Mouse (Mus musculus): ENCODE results near the gene Nr6a1.

Nr6a1 gene

DNA sequence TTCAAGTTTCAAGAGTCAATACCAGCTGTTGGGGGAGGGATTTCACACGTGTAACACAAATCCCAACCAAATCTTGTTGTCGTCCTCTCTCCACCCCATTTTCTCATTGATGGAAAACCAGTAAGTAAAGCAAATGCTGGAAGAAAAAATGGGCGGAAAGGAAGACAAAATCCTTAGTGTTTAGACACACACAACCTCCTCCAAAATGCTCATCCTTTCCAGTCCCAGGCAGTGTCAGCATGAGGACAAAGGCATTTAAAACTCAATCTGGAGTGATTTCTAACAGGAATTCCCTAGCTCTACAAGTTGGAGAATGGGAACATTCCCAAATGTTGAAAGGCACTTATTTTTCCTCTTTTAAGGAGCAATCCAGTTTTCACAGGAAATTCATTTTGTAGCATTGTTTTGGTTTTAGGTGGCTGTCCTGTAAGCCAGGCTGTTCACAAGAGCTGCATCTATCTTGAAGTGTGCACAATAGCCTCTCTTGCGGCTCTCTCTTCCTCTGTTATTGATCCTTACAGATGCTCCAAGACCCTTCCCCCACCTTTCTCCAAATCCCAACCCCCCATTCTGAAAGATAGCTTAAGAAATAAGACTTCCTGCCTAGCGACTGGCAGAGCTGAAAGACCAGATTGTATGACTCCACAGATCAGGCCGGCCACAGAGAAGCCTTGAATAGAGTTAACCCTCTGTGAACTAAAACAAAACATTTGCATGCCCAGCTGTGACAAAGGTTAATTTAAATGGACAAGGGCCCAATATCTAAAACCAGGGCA is 145.4 kb downstream of the Nr6a1 start:
- no peak for DNase-seq (ENCODE audit: low spot score)

- DNase-seq (ENCODE audit: low spot score): no peak
These were observed 147.5 kb downstream of the Nr6a1 start for GRCm38 (mm10) chr2:38779939-38780338.

GRCm38 (mm10) chr2:38777326-38777725 is 150.2 kb downstream of the Nr6a1 start:
- DNase-seq (ENCODE audit: low spot score): no peak

DNA sequence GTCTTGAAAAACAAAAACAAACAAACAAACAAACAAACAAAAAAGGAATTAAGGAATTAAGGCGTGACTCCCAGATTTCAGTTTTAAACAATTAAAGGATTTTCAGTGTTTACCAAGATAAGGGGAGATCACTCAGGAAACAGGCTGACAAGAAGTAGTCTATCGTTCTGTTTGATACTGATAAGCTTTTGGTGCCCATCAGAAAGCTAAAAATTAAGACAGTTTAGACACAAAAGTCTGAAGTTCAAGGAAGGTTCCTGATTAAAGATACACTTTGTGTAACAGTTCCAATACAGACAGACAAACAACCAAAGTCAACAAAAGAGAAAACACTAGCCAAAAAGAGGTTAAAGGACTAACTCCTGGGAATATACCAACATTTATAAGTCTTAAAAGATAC is 152.6 kb downstream of the Nr6a1 start:
- no peak for DNase-seq (ENCODE audit: low spot score)

DNA sequence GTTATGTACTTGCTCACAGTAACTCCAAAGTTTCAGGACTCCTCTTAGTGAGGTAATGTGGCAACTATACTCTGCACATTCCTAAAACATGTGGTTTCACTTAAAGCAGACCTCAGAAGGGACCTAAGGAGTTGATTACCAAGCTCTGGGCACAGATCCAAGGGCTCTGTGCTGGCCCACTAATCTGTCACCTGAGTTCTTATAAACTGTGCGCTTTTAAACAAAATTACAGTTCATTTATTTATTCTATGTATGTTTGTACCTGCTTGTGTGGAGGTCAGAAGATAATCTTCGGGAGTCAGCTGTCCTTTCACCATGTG is 156.1 kb downstream of the Nr6a1 start:
- no peak for DNase-seq (ENCODE audit: low spot score)

GRCm38 (mm10) chr2:38770772-38771477 is 156.6 kb downstream of the Nr6a1 start:
- DNase-seq (ENCODE audit: low spot score): no peak

- no peak for DNase-seq (ENCODE audit: low spot score)
These were observed 160.1 kb downstream of the Nr6a1 start for GRCm38 (mm10) chr2:38767177-38767931.

- DNase-seq (ENCODE audit: low spot score): no peak
These were observed 187.6 kb downstream of the Nr6a1 start for GRCm38 (mm10) chr2:38739847-38740246.

DNA sequence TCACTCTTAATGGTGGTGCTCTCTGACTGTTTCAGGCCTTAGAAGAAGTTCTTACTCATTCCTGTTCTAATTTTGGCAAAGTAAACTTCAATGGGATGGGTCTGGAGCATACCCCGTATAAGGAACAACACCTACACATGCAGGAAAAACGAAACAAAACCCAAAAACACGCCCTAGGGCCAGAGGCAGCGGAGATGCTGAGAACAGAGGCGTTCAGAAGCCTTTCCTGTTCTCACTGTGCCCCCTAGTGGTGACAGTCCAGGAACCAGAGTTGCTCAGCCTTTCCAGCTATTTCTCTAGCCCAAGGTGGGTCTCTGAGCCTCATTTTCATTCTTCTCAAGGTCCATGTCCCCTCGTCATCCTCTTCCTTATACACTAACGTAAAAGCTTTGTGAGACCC is 188.1 kb downstream of the Nr6a1 start:
- peak; percentile 69 for DNase-seq (ENCODE audit: low spot score)

- DNase-seq (ENCODE audit: low spot score): no peak
These were observed 188.7 kb downstream of the Nr6a1 start for GRCm38 (mm10) chr2:38738601-38739301.

- no peak for DNase-seq (ENCODE audit: low spot score)
These were observed 191.7 kb downstream of the Nr6a1 start for GRCm38 (mm10) chr2:38735740-38736139.

GRCm38 (mm10) chr2:38734721-38735120 is 192.8 kb downstream of the Nr6a1 start:
- DNase-seq (ENCODE audit: low spot score): no peak

- DNase-seq (ENCODE audit: low spot score): no peak
These were observed 197.1 kb downstream of the Nr6a1 start for GRCm38 (mm10) chr2:38730331-38730827.

DNA sequence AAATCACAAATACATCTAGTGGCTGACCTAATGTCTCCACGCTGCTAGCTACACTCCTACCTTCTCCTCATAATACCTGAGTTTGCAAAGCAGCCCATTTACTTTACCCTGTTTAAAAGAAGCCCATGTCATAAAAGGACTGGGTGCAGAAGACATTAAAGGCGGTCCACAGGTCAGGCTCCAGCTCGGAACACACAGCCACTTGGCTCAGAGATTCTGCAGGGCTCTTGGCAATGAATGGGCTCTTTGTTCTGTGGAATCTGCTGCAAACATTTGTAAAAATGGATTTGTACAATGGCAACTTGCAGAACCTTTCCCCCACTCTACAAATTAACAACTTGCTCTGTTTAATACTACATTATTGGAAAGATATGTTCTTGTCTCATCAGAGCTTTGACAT is 202.1 kb downstream of the Nr6a1 start:
- no peak for DNase-seq (ENCODE audit: low spot score)

- DNase-seq (ENCODE audit: low spot score): no peak
These were observed 204.1 kb downstream of the Nr6a1 start for GRCm38 (mm10) chr2:38723378-38723777.

- DNase-seq (ENCODE audit: low spot score): no peak
These were observed 205.4 kb downstream of the Nr6a1 start for GRCm38 (mm10) chr2:38722076-38722475.

GRCm38 (mm10) chr2:38720661-38721060 is 206.8 kb downstream of the Nr6a1 start:
- no peak for DNase-seq (ENCODE audit: low spot score)

- DNase-seq (ENCODE audit: low spot score): no peak
These were observed 208.1 kb downstream of the Nr6a1 start for GRCm38 (mm10) chr2:38719354-38719753.

- no peak for DNase-seq (ENCODE audit: low spot score)
These were observed 208.8 kb downstream of the Nr6a1 start for GRCm38 (mm10) chr2:38718676-38719075.

- no peak for DNase-seq (ENCODE audit: low spot score)
These were observed 210.1 kb downstream of the Nr6a1 start for GRCm38 (mm10) chr2:38717436-38717835.

- DNase-seq (ENCODE audit: low spot score): no peak
These were observed 213.2 kb downstream of the Nr6a1 start, which contains the start of gene Nr5a1 for GRCm38 (mm10) chr2:38714324-38714723. TSS of gene Nr5a1 (minus strand) at chr2:38714542.

DNA sequence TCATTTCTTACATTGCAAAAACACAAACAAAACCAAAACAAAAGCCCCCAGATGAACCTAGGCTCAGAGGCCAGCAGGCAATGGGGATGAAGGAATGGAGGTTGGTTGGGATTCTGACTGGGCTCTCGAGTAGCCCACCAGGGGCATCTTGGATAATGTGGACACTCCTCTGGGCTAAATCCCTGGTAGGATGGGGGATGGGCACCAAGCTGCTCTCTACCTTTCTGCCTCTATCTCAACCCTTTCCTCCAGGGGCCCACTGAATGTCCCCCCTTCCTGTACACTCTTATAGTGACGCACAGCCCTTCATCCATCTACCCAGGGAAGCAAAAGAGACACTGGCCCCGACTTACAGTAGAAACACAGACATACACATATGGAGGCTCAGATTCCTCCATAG is 213.9 kb downstream of the Nr6a1 start:
- DNase-seq (ENCODE audit: low spot score): no peak
